Mouse (Mus musculus) kidney, postnatal 10 days (tissue): Measurements from ENCODE around the gene Kcnq4.

Experiments used
- DNase-seq: peaks from one replicate; pipeline ENCODE4 v3.0.0; 2021; ENCODE audit warnings: mixed read lengths

Kcnq4 gene

GRCm38 (mm10) chr4:120669585-120669984 is 78.8 kb downstream of the Kcnq4 start:
- no peak for DNase-seq

- peak; percentile 33 for DNase-seq
These were observed 79.9 kb downstream of the Kcnq4 start for GRCm38 (mm10) chr4:120668551-120668950.

GRCm38 (mm10) chr4:120667555-120667954 is 80.9 kb downstream of the Kcnq4 start:
- DNase-seq = no peak

GRCm38 (mm10) chr4:120667045-120667501 is 81.3 kb downstream of the Kcnq4 start:
- DNase-seq = peak; percentile 77

GRCm38 (mm10) chr4:120666358-120667024 is 81.9 kb downstream of the Kcnq4 start, which contains the start of gene Cited4:
Cited4 (plus strand) TSS chr4:120666572.
- DNase-seq = peak; percentile 93

GRCm38 (mm10) chr4:120665782-120666181 is 82.6 kb downstream of the Kcnq4 start:
- peak; percentile 29 for DNase-seq

- DNase-seq = no peak
These were observed 83.2 kb downstream of the Kcnq4 start for GRCm38 (mm10) chr4:120665144-120665700.

GRCm38 (mm10) chr4:120664601-120665000 is 83.8 kb downstream of the Kcnq4 start:
- no peak for DNase-seq

GRCm38 (mm10) chr4:120660485-120660884 is 87.9 kb downstream of the Kcnq4 start:
- DNase-seq = no peak

GRCm38 (mm10) chr4:120655898-120656297 is 92.5 kb downstream of the Kcnq4 start:
- no peak for DNase-seq

- DNase-seq = no peak
These were observed 98.2 kb downstream of the Kcnq4 start for GRCm38 (mm10) chr4:120650208-120650592.

- DNase-seq = peak; percentile 26
These were observed 98.8 kb downstream of the Kcnq4 start for GRCm38 (mm10) chr4:120649369-120650207.
